Mouse (Mus musculus) gastrocnemius, postnatal 25 days (tissue): Measurements from ENCODE around the gene St5. TPM values are rescaled to one million over a fixed set of nuclear protein-coding genes. Genes with fewer than 3 reads are reported as not detected.

Source experiments
- DNase-seq: peaks from one replicate; pipeline ENCODE4 v3.0.0; 2022
- total RNA-seq, 2 experiments: library from RNA; stranded (reverse); gene quantifications; 1 replicate in 1 of 2; 2 replicates in 1 of 2; pipeline ENCODE4 v1.2.3; 2021

Gene St5
- total RNA-seq, 2 experiments from 2014 or later: 8.0 to 8.3 TPM

- no peak for DNase-seq
Measured at GRCm38 (mm10) chr7:109702721-109703120, 684 bp downstream of the St5 start.

- DNase-seq: no peak
Measured at GRCm38 (mm10) chr7:109700213-109700612, 3.2 kb downstream of the St5 start.

- no peak for DNase-seq
Measured at GRCm38 (mm10) chr7:109695339-109695726, 8.1 kb downstream of the St5 start.

GRCm38 (mm10) chr7:109694576-109695338 is 8.6 kb downstream of the St5 start:
- DNase-seq: no peak

GRCm38 (mm10) chr7:109690961-109691360 is 12.4 kb downstream of the St5 start:
- DNase-seq: no peak

GRCm38 (mm10) chr7:109690101-109690500 is 13.3 kb downstream of the St5 start:
- DNase-seq: no peak

- DNase-seq: no peak
Measured at GRCm38 (mm10) chr7:109686585-109687128, 16.7 kb downstream of the St5 start.

- no peak for DNase-seq
Measured at GRCm38 (mm10) chr7:109680879-109681278, 22.5 kb downstream of the St5 start.

- no peak for DNase-seq
Measured at GRCm38 (mm10) chr7:109680284-109680683, 23.1 kb downstream of the St5 start.

GRCm38 (mm10) chr7:109674944-109675628 is 28.3 kb downstream of the St5 start:
- DNase-seq: no peak

- DNase-seq: peak; percentile 80
Measured at GRCm38 (mm10) chr7:109671581-109672471, 31.6 kb downstream of the St5 start.

- DNase-seq: no peak
Measured at GRCm38 (mm10) chr7:109669426-109670170, 33.8 kb downstream of the St5 start.

GRCm38 (mm10) chr7:109666664-109667063 is 36.7 kb downstream of the St5 start:
- no peak for DNase-seq

GRCm38 (mm10) chr7:109662626-109663025 is 40.8 kb downstream of the St5 start:
- DNase-seq: no peak

GRCm38 (mm10) chr7:109659278-109659677 is 44.1 kb downstream of the St5 start:
- no peak for DNase-seq

- DNase-seq: no peak
Measured at GRCm38 (mm10) chr7:109657884-109658283, 45.5 kb downstream of the St5 start.

GRCm38 (mm10) chr7:109654871-109655270 is 48.5 kb downstream of the St5 start:
- no peak for DNase-seq

GRCm38 (mm10) chr7:109648812-109649594 is 54.4 kb downstream of the St5 start:
- DNase-seq: no peak

- no peak for DNase-seq
Measured at GRCm38 (mm10) chr7:109646574-109646973, 56.8 kb downstream of the St5 start.

GRCm38 (mm10) chr7:109643305-109643994 is 60.0 kb downstream of the St5 start:
- DNase-seq: no peak
